Mouse (Mus musculus) CH12.LX (cell line): ENCODE results near the gene Tmpo. TPM values are rescaled to one million over a fixed set of nuclear protein-coding genes. Genes with fewer than 3 reads are reported as not detected.
A peak's percentile ranks its signal among the peaks of the same experiment; 100 is the strongest.
"Not testable (repeated sequence)": the region's sequence is repeated elsewhere in the genome, so short reads cannot be mapped to it uniquely, and the experiment has no call there.

Experiments used
- DNase-seq: peaks from one replicate; pipeline ENCODE4 v3.0.0-alpha.2; 2013; ENCODE audit errors: extremely low read depth
- H3K27ac ChIP-seq: 2 replicates; pipeline ENCODE4 v1.5.1; 2012; ENCODE audit warnings: low read depth, mild to moderate bottlenecking, control low read depth, moderate library complexity; ENCODE audit not compliant: insufficient read depth
- H3K27me3 ChIP-seq: replicated peaks from 2 replicates; pipeline ENCODE3; 2012; ENCODE audit warnings: inconsistent platforms
- H3K36me3 ChIP-seq, 2 experiments: replicated peaks in 1 of 2; 2 replicates each; pipeline versions ENCODE3 to v1.6.1; 2012; ENCODE audit warnings: inconsistent platforms in 1 of 2, low read length in 1 of 2, mild to moderate bottlenecking in 1 of 2, mixed read lengths in 1 of 2, moderate library complexity in 1 of 2; ENCODE audit not compliant: control insufficient read depth in 1 of 2, insufficient read depth in 1 of 2
- H3K4me1 ChIP-seq, 2 experiments: 2 replicates each; pipeline ENCODE4 v1.6.1; 2012; ENCODE audit warnings: inconsistent platforms in 1 of 2, moderate library complexity in 1 of 2; ENCODE audit not compliant: insufficient read depth in 2 of 2, control insufficient read depth in 1 of 2
- H3K4me2 ChIP-seq: 2 replicates; pipeline ENCODE4 v1.6.1; 2012; ENCODE audit warnings: low read depth, mild to moderate bottlenecking, control low read depth; ENCODE audit not compliant: poor library complexity, insufficient read depth, severe bottlenecking
- H3K4me3 ChIP-seq, 3 experiments: fragments of 150-350 bp in 1 of 3; sonication (generic) in 1 of 3; replicated peaks in 1 of 3; 2 replicates each; pipeline versions ENCODE3 to v1.5.1; 2011 to 2012; ENCODE audit warnings: low read depth in 2 of 3, low read length in 2 of 3, mild to moderate bottlenecking in 2 of 3, moderate library complexity in 2 of 3, control low read depth in 1 of 3, improper control_type of control experiment in 1 of 3, inconsistent platforms in 1 of 3, mixed read lengths in 1 of 3; ENCODE audit not compliant: poor library complexity in 1 of 3
- H3K79me2 ChIP-seq: replicated peaks from 2 replicates; pipeline ENCODE4 v1.6.1; 2012; ENCODE audit warnings: mild to moderate bottlenecking, moderate library complexity; ENCODE audit not compliant: control insufficient read depth, poor library complexity, insufficient read depth, severe bottlenecking; ENCODE audit errors: extremely low read depth
- H3K9ac ChIP-seq: 2 replicates; pipeline ENCODE4 v1.6.1; 2012; ENCODE audit warnings: low read depth, mild to moderate bottlenecking, control low read depth, moderate library complexity; ENCODE audit not compliant: insufficient read depth
- H3K9me3 ChIP-seq: replicated peaks from 2 replicates; pipeline ENCODE3; 2012; ENCODE audit warnings: low read length, inconsistent platforms, mixed read lengths
- BHLHE40 ChIP-seq: IDR thresholded peaks from 2 replicates; pipeline ENCODE4 v1.6.1; 2011; ENCODE audit warnings: mild to moderate bottlenecking, low read depth, low read length, improper control_type of control experiment
- CTCF ChIP-seq, 2 experiments: IDR thresholded peaks in 1 of 2; conservative IDR thresholded peaks in 1 of 2; 2 replicates each; pipeline ENCODE4 v1.5.1; 2011 to 2012; ENCODE audit warnings: low read depth in 2 of 2, low read length in 2 of 2, improper control_type of control experiment in 1 of 2, inconsistent platforms in 1 of 2, mild to moderate bottlenecking in 1 of 2, moderate library complexity in 1 of 2
- GABPA ChIP-seq: IDR thresholded peaks from 2 replicates; pipeline ENCODE4 v1.6.1; 2012; ENCODE audit warnings: low read depth, low read length, improper control_type of control experiment, inconsistent platforms; ENCODE audit not compliant: insufficient replicate concordance
- JUND ChIP-seq: conservative IDR thresholded peaks from 2 replicates; pipeline ENCODE4 v1.6.1; 2011; ENCODE audit warnings: low read depth, low read length, improper control_type of control experiment
- MEF2A ChIP-seq: IDR thresholded peaks from 2 replicates; pipeline ENCODE4 v1.6.1; 2014; ENCODE audit warnings: low read depth, mild to moderate bottlenecking, inconsistent platforms, low read length, improper control_type of control experiment, borderline replicate concordance
- MYC ChIP-seq: IDR thresholded peaks from 2 replicates; pipeline ENCODE4 v1.6.1; 2011; ENCODE audit warnings: low read depth, mild to moderate bottlenecking, improper control_type of control experiment, low read length
- NRF1 ChIP-seq: IDR thresholded peaks from 2 replicates; pipeline ENCODE4 v1.6.1; 2014; ENCODE audit warnings: low read depth, mild to moderate bottlenecking, inconsistent platforms, low read length, improper control_type of control experiment, moderate library complexity
- TBP ChIP-seq: conservative IDR thresholded peaks from 2 replicates; pipeline ENCODE4 v1.6.1; 2011; ENCODE audit warnings: low read depth, low read length, improper control_type of control experiment
- dilution Hi-C: fragments of 300-500 bp; cut with MboI; formaldehyde crosslinking; loops from 2 replicates; pipeline ENCODE4 v1.14.3; 2020; ENCODE audit warnings: low sequenced_read_pairs; ENCODE audit not compliant: extremely low pct_unique_long_range_greater_than_20kb, extremely low pct_ligation_motif_present
- in situ Hi-C: fragments of 300-500 bp; cut with MboI; formaldehyde crosslinking; loops from 3 replicates; pipeline ENCODE4 v1.14.3; 2019; ENCODE audit warnings: low sequenced_read_pairs, low pct_ligation_motif_present, low pct_unique_long_range_greater_than_20kb, mixed read lengths
- polyA plus RNA-seq: library from polyadenylated mRNA; unstranded; fragments of >175 nt; gene quantifications from 2 replicates; pipeline ENCODE4 v1.2.1, GENCODE M21; 2012; ENCODE audit warnings: low read depth; ENCODE audit not compliant: insufficient read length
- total RNA-seq, 2 experiments: library from RNA; depleted of rRNA; stranded (reverse); fragments of 300-350 nt in 1 of 2; fragments of >200 nt in 1 of 2; gene quantifications; 2 replicates each; pipeline ENCODE4 v1.2.3; 2012 to 2014

Gene Tmpo
- total and polyA plus RNA-seq, 3 experiments, result 163 to 467 (median 198) TPM

GRCm38 (mm10) chr10:91185721-91186120 lies 4.6 kb upstream of the Tmpo start:
- in situ Hi-C loops (no loop called here), dilution Hi-C loops (no loop called here)
- TF ChIP-seq MYC, result no peak
- no peak for TF ChIP-seq BHLHE40
- no peak for TF ChIP-seq MEF2A

DNA sequence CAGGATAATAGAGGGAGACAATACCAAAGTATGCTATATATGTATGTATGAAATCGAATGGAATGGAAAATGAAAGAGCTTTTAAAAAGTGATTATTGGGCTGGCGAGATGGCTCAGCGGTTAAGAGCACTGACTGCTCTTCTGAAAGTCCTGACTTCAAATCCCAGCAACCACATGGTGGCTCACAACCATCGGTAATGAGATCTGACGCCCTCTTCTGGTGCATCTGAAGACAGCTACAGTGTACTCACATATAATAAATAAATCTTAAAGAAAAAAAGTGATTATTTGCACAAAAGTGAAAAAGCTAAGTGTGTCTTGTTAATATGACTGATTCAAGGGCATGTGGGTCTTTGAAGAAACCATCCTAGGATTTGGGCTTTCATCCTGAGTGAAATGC lies 3.8 kb upstream of the Tmpo start:
- peaks cover 6 to 18% of the 10 kb centered on the region in 2 experiments; a peak in 3 of 4 replicates for H3K4me1 ChIP-seq
- dilution Hi-C loops, H3K4me2 ChIP-seq, H3K27ac ChIP-seq, DNase-seq, H3K36me3 ChIP-seq, H3K27me3 ChIP-seq, H3K9ac ChIP-seq, H3K9me3 ChIP-seq, in situ Hi-C loops, H3K4me3 ChIP-seq: not testable (repeated sequence)
- peak in 1 of 2 experiments; percentile 46; a peak in 2 of 4 replicates for TF ChIP-seq CTCF (conservative IDR thresholded peaks at IDR 0.05 in 1 of 2, IDR thresholded peaks at IDR 0.05 in 1 of 2; ENCODE audit: low read depth in 2 of 2, low read length in 2 of 2)
- TF ChIP-seq, all 38 proteins: peak for 1; not testable (repeated sequence) for 37
- not testable (repeated sequence) for H3K79me2 ChIP-seq

More at GRCm38 (mm10) chr10:91185721-91186120, 4.6 kb upstream of the Tmpo start:
- Histone ChIP-seq H3K4me2 (no peak overlapping the region), H3K9ac (no peak overlapping the region), H3K4me3 (no peak overlapping the region), H3K27me3 (no peaks in the 10 kb centered on the region), H3K36me3 (no peaks in the 10 kb centered on the region), H3K9me3 (no peaks in the 10 kb centered on the region), H3K4me1 (peaks cover 6 to 17% of the 10 kb centered on the region in 2 experiments; a peak in 3 of 4 replicates), H3K27ac (no peak overlapping the region), H3K79me2 (no peaks in the 10 kb centered on the region; the same call in 1 of the 2 replicates)
- no peak for DNase-seq

GRCm38 (mm10) chr10:91183316-91183715 lies 2.2 kb upstream of the Tmpo start:
- dilution Hi-C loops, result no loop called here
- Histone ChIP-seq H3K9ac (peak overlapping the region; percentile 97), H3K4me2 (peak overlapping the region; percentile 79), H3K36me3 (no peaks in the 10 kb centered on the region), H3K27me3 (no peaks in the 10 kb centered on the region), H3K9me3 (no peaks in the 10 kb centered on the region), H3K79me2 (no peaks in the 10 kb centered on the region; the same call in none of the 2 replicates), H3K4me1 (peaks cover 6 to 20% of the 10 kb centered on the region in 2 experiments; a peak in 3 of 4 replicates), H3K27ac (no peak overlapping the region; the same call in 1 of the 2 replicates), H3K4me3 (no peak overlapping the region)
- in situ Hi-C loops, result no loop called here
- no peak for TF ChIP-seq CTCF (conservative IDR thresholded peaks at IDR 0.05 in 1 of 2, IDR thresholded peaks at IDR 0.05 in 1 of 2; ENCODE audit: low read depth in 2 of 2, low read length in 2 of 2)
- no peak for TF ChIP-seq JUND
- TF ChIP-seq GABPA, result no peak
- no peak for TF ChIP-seq TBP
- TF ChIP-seq NRF1, result no peak
- DNase-seq, result no peak
